Mouse (Mus musculus) lung, postnatal 14 days (tissue): ENCODE measurements around the gene Itpk1.
A peak's percentile ranks its signal among the peaks of the same experiment; 100 is the strongest.

Experiments
- DNase-seq: peaks from one replicate; pipeline ENCODE4 v3.0.0; 2021

Gene Itpk1

GRCm38 (mm10) chr12:102551186-102551585 lies 153.5 kb downstream of the Itpk1 start:
- no peak for DNase-seq

GRCm38 (mm10) chr12:102550529-102550928 lies 154.2 kb downstream of the Itpk1 start:
- DNase-seq: peak; percentile 89

- no peak for DNase-seq
Observed at GRCm38 (mm10) chr12:102545122-102545521, 159.6 kb downstream of the Itpk1 start.

- no peak for DNase-seq
Observed at GRCm38 (mm10) chr12:102541168-102541567, 163.6 kb downstream of the Itpk1 start.

GRCm38 (mm10) chr12:102540278-102540677 lies 164.5 kb downstream of the Itpk1 start:
- no peak for DNase-seq

GRCm38 (mm10) chr12:102535796-102536195 lies 168.9 kb downstream of the Itpk1 start:
- DNase-seq: no peak

GRCm38 (mm10) chr12:102527989-102528388 lies 176.7 kb downstream of the Itpk1 start:
- DNase-seq: no peak

GRCm38 (mm10) chr12:102524760-102525159 lies 180.0 kb downstream of the Itpk1 start:
- peak; percentile 30 for DNase-seq

GRCm38 (mm10) chr12:102524216-102524615 lies 180.5 kb downstream of the Itpk1 start:
- no peak for DNase-seq

- DNase-seq: peak; percentile 59
Observed at GRCm38 (mm10) chr12:102521777-102522319, 182.9 kb downstream of the Itpk1 start.

- peak; percentile 36 for DNase-seq
Observed at GRCm38 (mm10) chr12:102519929-102520720, 184.6 kb downstream of the Itpk1 start.
